Mouse (Mus musculus) gastrocnemius, postnatal 25 days (tissue): Measurements from ENCODE around the gene Hnrnpab. TPM values are rescaled to one million over a fixed set of nuclear protein-coding genes. Genes with fewer than 3 reads are reported as not detected.

Experiments used
- DNase-seq: peaks from one replicate; pipeline ENCODE4 v3.0.0; 2022
- total RNA-seq, 2 experiments: library from RNA; stranded (reverse); gene quantifications; 1 replicate in 1 of 2; 2 replicates in 1 of 2; pipeline ENCODE4 v1.2.3; 2021

Gene Hnrnpab
- total RNA-seq, 2 experiments from 2014 or later, result 102 to 105 TPM

DNA sequence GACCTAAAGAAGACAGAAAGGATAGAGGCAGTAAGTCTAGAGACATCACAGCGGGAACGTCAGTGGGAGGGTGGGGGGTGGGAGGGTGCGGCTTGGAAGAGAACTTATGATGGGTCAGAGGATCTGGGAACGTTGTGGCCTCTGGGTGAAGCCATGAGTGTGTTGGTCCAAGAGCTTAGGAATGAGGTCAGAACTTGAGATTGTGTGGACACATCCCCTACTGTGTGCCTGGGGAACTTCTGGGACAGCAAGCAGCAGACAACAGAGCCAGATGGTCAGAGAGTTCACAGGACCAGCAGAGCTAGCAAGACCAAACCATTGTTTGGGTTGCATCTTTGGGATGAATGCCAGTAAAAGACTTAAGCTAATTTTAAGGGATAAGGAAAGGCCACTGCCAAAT, 37.8 kb downstream of the Hnrnpab start:
- no peak for DNase-seq

DNA sequence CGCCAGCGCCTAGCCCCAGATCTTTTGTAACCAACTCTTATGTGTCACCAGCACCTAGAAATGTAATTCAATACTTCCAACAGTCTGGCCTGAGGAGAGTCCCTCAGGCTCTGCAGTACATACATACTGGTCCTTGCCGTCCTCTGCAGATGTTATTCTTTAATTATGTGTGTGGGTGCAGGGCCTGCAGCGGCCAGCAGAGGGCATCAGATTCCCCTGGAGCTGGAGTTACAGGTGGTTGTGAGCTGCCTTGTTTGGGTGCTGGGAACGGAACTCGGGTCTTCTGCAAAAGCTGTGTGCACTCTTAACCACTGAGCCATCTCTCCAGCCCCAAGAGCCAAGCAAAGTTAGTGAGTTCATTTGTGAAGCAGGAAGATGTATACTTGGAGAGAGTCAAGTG, 40.7 kb downstream of the Hnrnpab start:
- no peak for DNase-seq

DNA sequence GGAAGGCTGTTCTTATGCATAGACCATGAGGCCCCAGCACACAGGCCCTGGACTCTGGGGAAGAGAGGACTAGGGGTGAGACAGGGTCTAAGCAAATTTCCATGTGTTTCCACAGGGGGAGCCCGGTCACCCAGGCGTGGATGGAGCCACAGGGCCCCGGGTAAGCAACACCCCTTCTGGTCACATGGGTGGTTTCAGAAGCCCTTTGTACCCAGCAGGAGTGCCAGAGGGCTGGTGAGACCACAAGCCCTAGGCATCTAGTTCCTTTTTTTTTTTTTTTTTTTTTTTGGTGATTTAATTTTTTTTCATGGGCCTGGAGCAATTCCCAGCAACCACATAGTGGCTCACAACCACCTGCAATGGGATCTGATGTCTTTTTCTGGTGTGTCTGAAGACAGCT, 41.6 kb downstream of the Hnrnpab start:
- DNase-seq, result no peak

DNA sequence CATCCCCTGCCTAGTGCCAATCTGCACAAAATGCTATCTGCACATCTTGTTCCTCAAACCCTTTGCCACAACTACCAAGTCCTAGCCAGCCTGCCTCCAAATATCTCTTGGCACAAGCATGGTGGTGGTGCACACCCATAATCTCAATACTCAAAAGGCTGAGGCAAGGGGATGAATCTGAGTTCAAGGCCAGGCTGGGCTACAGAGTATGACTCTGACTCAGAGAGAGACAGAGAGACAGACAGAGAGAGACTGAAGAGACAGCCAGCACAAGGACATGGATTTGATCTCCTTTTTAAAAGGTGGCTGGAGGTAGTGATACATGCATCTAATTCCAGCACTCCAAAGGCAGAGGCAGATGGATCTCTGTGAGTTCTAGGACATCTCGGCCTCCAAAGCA, 43.4 kb downstream of the Hnrnpab start:
- DNase-seq, result no peak

DNA sequence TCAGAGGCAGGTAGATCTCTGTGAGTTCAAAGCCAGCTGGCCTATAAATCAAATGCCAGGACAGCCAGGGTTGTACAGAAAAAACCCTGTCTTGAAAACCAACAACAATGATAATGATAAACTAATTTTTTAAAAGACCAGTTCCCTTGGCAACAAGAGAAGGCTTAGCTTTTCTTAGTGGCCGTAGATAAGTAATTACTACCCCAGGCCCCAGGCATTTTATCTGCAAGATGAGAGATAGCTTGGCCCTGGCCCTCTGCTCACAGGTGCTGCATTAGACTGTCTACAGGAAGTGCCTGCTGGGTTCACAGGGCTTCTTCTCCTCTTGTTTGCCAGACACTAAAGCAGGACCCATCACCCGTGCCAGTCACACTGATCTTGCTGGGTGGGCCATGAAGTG, 51.6 kb downstream of the Hnrnpab start:
- DNase-seq, result no peak

DNA sequence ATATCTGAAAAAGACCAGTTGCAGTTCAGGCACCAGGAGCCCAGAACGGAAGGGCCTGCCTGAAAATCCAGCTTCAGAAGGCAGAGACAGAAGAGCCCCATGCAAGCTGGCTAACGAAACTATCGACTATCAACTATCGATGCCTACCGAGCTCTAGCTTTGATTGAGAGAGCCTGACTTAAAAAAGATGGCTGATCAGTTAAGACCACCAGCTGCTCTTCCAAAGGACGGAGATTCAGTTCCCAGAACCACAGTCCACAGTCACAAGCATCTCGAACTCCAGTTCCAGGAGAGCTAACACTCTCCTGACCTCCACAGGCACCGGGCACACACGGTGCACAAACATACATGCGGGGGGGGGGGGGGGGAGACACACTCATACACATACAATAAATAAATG, 52.1 kb downstream of the Hnrnpab start:
- DNase-seq, result no peak

DNA sequence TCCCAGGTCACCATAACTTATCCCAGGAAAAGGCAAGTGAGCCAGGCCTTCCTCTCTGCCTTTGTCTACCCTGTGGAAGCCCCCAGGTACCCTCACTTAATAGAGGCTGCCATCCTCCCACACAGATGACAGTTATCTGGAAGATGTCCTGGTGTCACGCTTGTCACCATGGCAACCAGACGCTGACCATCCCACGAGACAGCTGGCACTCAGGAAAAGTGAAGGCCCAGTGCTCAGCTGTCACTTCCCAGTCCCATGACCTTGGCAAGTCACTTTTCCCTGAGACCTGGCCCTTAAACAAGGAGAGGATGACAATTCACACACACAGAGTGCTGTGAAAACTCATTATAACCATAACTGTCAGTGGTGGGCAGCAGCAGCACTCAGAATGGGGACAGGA, 54.6 kb downstream of the Hnrnpab start:
- no peak for DNase-seq

DNA sequence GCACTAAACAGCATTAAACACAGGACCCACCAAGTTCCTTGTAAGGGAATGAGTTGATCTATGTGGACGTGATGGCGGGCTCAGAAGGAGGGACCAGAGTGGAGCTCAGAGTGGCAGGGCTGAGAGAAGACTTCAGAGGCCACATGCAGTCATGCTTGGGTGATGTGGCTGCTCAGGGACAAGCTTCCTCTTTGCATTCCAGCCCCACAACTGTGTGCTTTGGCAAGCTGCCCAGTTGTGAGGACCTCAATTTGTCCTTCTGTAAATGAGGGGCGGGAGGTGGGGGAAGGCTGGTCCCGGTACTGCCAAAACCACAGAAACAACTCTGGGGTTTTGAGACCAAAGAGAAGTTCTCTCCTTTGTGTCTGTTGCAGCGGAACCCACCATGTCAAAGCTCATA, 55.4 kb downstream of the Hnrnpab start:
- no peak for DNase-seq

Other genes with a start within 250 kb of the Hnrnpab start
- 10 to 100 TPM; 15.5 to 17.2 TPM for gene Phykpl, start 22.1 kb downstream of the Hnrnpab start, total RNA-seq
- 10 to 100 TPM; 19.3 to 23.6 TPM for gene Nhp2, start 12.9 kb upstream of the Hnrnpab start, total RNA-seq
- gene Rmnd5b, start 29.0 kb upstream of the Hnrnpab start, total RNA-seq, result 10 to 100 TPM in 1 of 2 experiments, 1 to 10 TPM in 1; 9.3 to 12.3 TPM
- 1 to 10 TPM; 2.9 to 3.8 TPM for gene N4bp3, start 44.0 kb upstream of the Hnrnpab start, total RNA-seq
- gene D930048N14Rik, start 44.1 kb upstream of the Hnrnpab start, total RNA-seq, result under 1 TPM; 0.20 to 0.32 TPM
- gene 0610009B22Rik, start 82.0 kb upstream of the Hnrnpab start, total RNA-seq, result 10 to 100 TPM; 30.6 to 31.5 TPM
- gene Sec24a, start 156.8 kb upstream of the Hnrnpab start, total RNA-seq, result 10 to 100 TPM; 33.2 to 33.3 TPM
- gene Sar1b, start 156.8 kb upstream of the Hnrnpab start, total RNA-seq, result 100 to 1,000 TPM; 372 to 421 TPM